In the genomic region with DNA sequence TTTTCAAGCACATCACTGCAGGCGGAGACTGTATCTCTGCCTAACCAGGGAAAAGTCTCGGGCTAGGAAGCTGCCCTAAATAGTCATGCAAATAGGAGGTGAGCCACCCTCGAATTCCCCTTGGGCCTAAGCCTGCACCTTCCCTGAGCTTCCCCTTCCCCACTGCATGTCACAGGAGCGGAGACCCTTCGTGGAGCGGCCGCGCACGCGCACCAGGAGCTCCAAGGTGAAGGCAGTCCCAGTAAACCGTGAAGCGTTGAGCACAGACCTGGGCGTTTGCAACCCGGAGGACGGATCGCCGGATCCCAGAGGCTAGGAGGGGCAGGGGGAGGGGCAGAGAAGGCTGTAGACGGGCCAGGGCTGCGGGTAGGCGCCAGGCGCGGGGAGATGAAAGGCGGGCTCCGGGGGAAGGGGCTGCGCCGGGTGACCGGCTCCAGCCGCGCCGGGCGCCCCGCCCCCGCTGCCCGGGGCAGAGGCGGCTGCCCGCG, we compare ENCODE assay signal across 9 mouse cellular contexts. TPM values are rescaled to one million over a fixed set of nuclear protein-coding genes. Genes with fewer than 3 reads are reported as not detected.
DNase-seq lines count a peak whose midpoint lies in the region; ATAC-seq and TF ChIP-seq lines count a peak whose summit lies in the region.
"Had no signal": no experiment of that assay in that cellular context is flagged by ENCODE, and none has a peak within 500 bp of the region (broad histone marks: within the 10 kb centered on the region; RNA-seq: fewer than 3 reads in every experiment).

No protein-coding gene starts in this region.

- no peaks in the 10 kb centered on the region for H3K36me3 ChIP-seq in hindbrain, embryonic 11.5 days (ENCODE audit: control insufficient read depth, insufficient read depth, low read length)
- no peaks in the 10 kb centered on the region for H3K36me3 ChIP-seq in limb, embryonic 14.5 days (ENCODE audit: control insufficient read depth, insufficient read depth, low read length)
- H3K36me3 ChIP-seq in neural tube, embryonic 14.5 days (ENCODE audit: control insufficient read depth, insufficient read depth, low read length) = no peaks in the 10 kb centered on the region

- peak; percentile 80 for ATAC-seq in hindbrain, embryonic 11.5 days (ENCODE audit: low FRiP score)
- peak; percentile 41 for ATAC-seq in limb, embryonic 14.5 days (ENCODE audit: low FRiP score, low read depth)
- peak; percentile 54 for ATAC-seq in neural tube, embryonic 14.5 days (ENCODE audit: low read depth)

- no peak for TF ChIP-seq POLR2A in limb, embryonic 14.5 days (IDR thresholded peaks at IDR 0.05; ENCODE audit: borderline replicate concordance, extremely low read depth, insufficient read depth, insufficient read length)

- H3K9ac ChIP-seq in hindbrain, embryonic 11.5 days (ENCODE audit: low read depth, low read length) = peak overlapping the region; percentile 40
- peak overlapping the region; percentile 46 for H3K9ac ChIP-seq in limb, embryonic 14.5 days (ENCODE audit: low read depth, low read length, severe bottlenecking)
- H3K9ac ChIP-seq in neural tube, embryonic 14.5 days (replicated peaks; ENCODE audit: low read depth, low read length) = peak overlapping the region; percentile 52

- peak overlapping the region; percentile 65 for H3K27ac ChIP-seq in hindbrain, embryonic 11.5 days (ENCODE audit: low read depth, low read length)
- H3K27ac ChIP-seq in limb, embryonic 14.5 days (replicated peaks; ENCODE audit: low read depth, low read length) = 0 out of 2 replicates have a peak overlapping the region, but pooled peaks have one; percentile 15
- H3K27ac ChIP-seq in neural tube, embryonic 14.5 days (ENCODE audit: low read depth, low read length) = no peak overlapping the region

- peak overlapping the region; percentile 42 for H3K4me3 ChIP-seq in hindbrain, embryonic 11.5 days (ENCODE audit: low read depth, low read length)
- H3K4me3 ChIP-seq in limb, embryonic 14.5 days (replicated peaks; ENCODE audit: low read length) = peak overlapping the region; percentile 44
- H3K4me3 ChIP-seq in neural tube, embryonic 14.5 days (ENCODE audit: low read depth, low read length) = peak overlapping the region; percentile 36

- no peaks in the 10 kb centered on the region; the same call in none of the 2 replicates for H3K4me1 ChIP-seq in hindbrain, embryonic 11.5 days (replicated peaks; ENCODE audit: control insufficient read depth, insufficient read depth, low read length)
- H3K4me1 ChIP-seq in limb, embryonic 14.5 days (ENCODE audit: control insufficient read depth, insufficient read depth, low read length) = peaks cover 6% of the 10 kb centered on the region; the same call in 1 of the 2 replicates
- peaks cover 13% of the 10 kb centered on the region for H3K4me1 ChIP-seq in neural tube, embryonic 14.5 days (ENCODE audit: control insufficient read depth, insufficient read depth, low read length)

- no peaks in the 10 kb centered on the region for H3K9me3 ChIP-seq in hindbrain, embryonic 11.5 days (ENCODE audit: control insufficient read depth, low read length)
- no peaks in the 10 kb centered on the region for H3K9me3 ChIP-seq in limb, embryonic 14.5 days (ENCODE audit: control insufficient read depth, low read length)
- H3K9me3 ChIP-seq in neural tube, embryonic 14.5 days (ENCODE audit: control insufficient read depth, low read length) = no peaks in the 10 kb centered on the region

- H3K4me2 ChIP-seq in hindbrain, embryonic 11.5 days (replicated peaks; ENCODE audit: low read depth, low read length) = peak overlapping the region; percentile 86
- peak overlapping the region; percentile 78 for H3K4me2 ChIP-seq in limb, embryonic 14.5 days (replicated peaks; ENCODE audit: low read depth, low read length, severe bottlenecking)
- H3K4me2 ChIP-seq in neural tube, embryonic 14.5 days (ENCODE audit: low read depth, low read length) = peak overlapping the region; percentile 89

- H3K27me3 ChIP-seq in hindbrain, embryonic 11.5 days (ENCODE audit: control insufficient read depth, insufficient read depth, low read length) = peaks cover 56% of the 10 kb centered on the region
- H3K27me3 ChIP-seq in limb, embryonic 14.5 days (ENCODE audit: control insufficient read depth, insufficient read depth, low read length) = peaks cover 43% of the 10 kb centered on the region
- H3K27me3 ChIP-seq in neural tube, embryonic 14.5 days (ENCODE audit: control insufficient read depth, insufficient read depth, low read length) = peaks cover 45% of the 10 kb centered on the region

- peak; percentile 18 to 36 for DNase-seq in cerebellum, postnatal 25 days
- no peak for DNase-seq in cerebellum, adult 9-11 months
- peak; percentile 88 for DNase-seq in embryo, embryonic 10.5 days (ENCODE audit: low spot score)
- peak; percentile 82 for DNase-seq in hindbrain, embryonic 11.5 days (ENCODE audit: low spot score)
- no peak for DNase-seq in limb, embryonic 14.5 days (ENCODE audit: low spot score)
- DNase-seq in right cerebral cortex, adult 2 months (ENCODE audit: low spot score in 2 of 2) = no peak
- no peak for DNase-seq in cerebellum, postnatal 36 days

- WGBS in hindbrain, embryonic 11.5 days = 0% methylated on average over 23 of the region's 37 CpGs
- WGBS in limb, embryonic 14.5 days = 2% methylated on average over 37 of the region's 37 CpGs
- WGBS in neural tube, embryonic 14.5 days = under 1% methylated on average over 27 of the region's 37 CpGs

RNA-seq across cellular contexts. Expression of gene Msx2, which starts 2.9 kb away (rescaled TPM):
- polyA plus RNA-seq in hindbrain, embryonic 11.5 days (2014; fragmentation: Nextera tagmentation; extraction: Ambion mirVana) = 58.3 and 66.3 TPM in 2 replicates
- polyA plus RNA-seq in limb, embryonic 14.5 days (2012; rRNA removed) = 17.5 and 18.2 TPM in 2 replicates
- polyA plus RNA-seq in limb, embryonic 14.5 days (2014; fragmentation: Nextera tagmentation; extraction: Ambion mirVana) = 19.4 and 28.3 TPM in 2 replicates
- polyA plus RNA-seq in neural tube, embryonic 14.5 days (2014; fragmentation: Nextera tagmentation; extraction: Ambion mirVana) = 0.44 and 0.76 TPM in 2 replicates
- polyA plus RNA-seq: spleen, adult 2 months had no signal

Comparison
In these comparisons a context has a peak if more than half of its experiments do, and no peak if none do; other contexts are left out.
1. DNase-seq: peak in cerebellum, postnatal 25 days (2 of 2), embryo, embryonic 10.5 days (single experiment) and hindbrain, embryonic 11.5 days (single experiment); none in cerebellum, adult 9-11 months (single experiment), limb, embryonic 14.5 days (single experiment), right cerebral cortex, adult 2 months (0 of 2) and cerebellum, postnatal 36 days (0 of 2).
2. RNA of gene Msx2, which starts 2.9 kb away (polyA plus RNA-seq): 58.3 to 66.3 TPM in hindbrain, embryonic 11.5 days and 17.5 to 28.3 TPM in limb, embryonic 14.5 days; 0.44 to 0.76 TPM in neural tube, embryonic 14.5 days; every median in the first group is over 10 times any median in the second.
3. Peak in every context shown above with its lines, with median percentiles within 50 percentile points of each other: ATAC-seq, H3K4me2 ChIP-seq, H3K4me3 ChIP-seq and H3K9ac ChIP-seq.